Mouse (Mus musculus) cerebellum, postnatal 14 days (tissue): ENCODE measurements around the gene Adgrg4.
A peak's percentile ranks its signal among the peaks of the same experiment; 100 is the strongest.

ENCODE experiments used
- DNase-seq, 2 experiments: peaks; one replicate each; pipeline ENCODE4 v3.0.0; 2021; ENCODE audit warnings: mixed read lengths in 2 of 2

Gene Adgrg4

GRCm38 (mm10) chrX:56869863-56870262 lies at the start of gene Adgrg4:
Adgrg4 (plus strand) TSS chrX:56870163.
- no peak for DNase-seq

- DNase-seq: peak; percentile 3 to 4
Observed at GRCm38 (mm10) chrX:56821765-56822603, 48.0 kb upstream of the Adgrg4 start, which contains the start of gene Map7d3. Map7d3 (minus strand) TSS chrX:56822326.

GRCm38 (mm10) chrX:56827492-56827891 lies 42.5 kb upstream of the Adgrg4 start:
- DNase-seq: no peak

GRCm38 (mm10) chrX:56835842-56836241 lies 34.1 kb upstream of the Adgrg4 start:
- no peak for DNase-seq

- DNase-seq: peak; percentile 48 to 49
Observed at GRCm38 (mm10) chrX:56839369-56839768, 30.6 kb upstream of the Adgrg4 start.

- DNase-seq: peak in 1 of 2 experiments; percentile 4
Observed at GRCm38 (mm10) chrX:56841255-56841654, 28.7 kb upstream of the Adgrg4 start.

GRCm38 (mm10) chrX:57012891-57013290 lies 142.9 kb downstream of the Adgrg4 start:
- no peak for DNase-seq

GRCm38 (mm10) chrX:57042774-57043173 lies 172.8 kb downstream of the Adgrg4 start, which contains the start of gene Brs3:
Brs3 (plus strand) TSS chrX:57043074.
- DNase-seq: no peak

- no peak for DNase-seq
Observed at GRCm38 (mm10) chrX:57043869-57044268, 173.9 kb downstream of the Adgrg4 start.
